Mouse (Mus musculus) adrenal gland, postnatal 10 days (tissue): ENCODE results near the gene Triobp. TPM values are rescaled to one million over a fixed set of nuclear protein-coding genes. Genes with fewer than 3 reads are reported as not detected.
A peak's percentile ranks its signal among the peaks of the same experiment; 100 is the strongest.

Source experiments
- DNase-seq: peaks from one replicate; pipeline ENCODE4 v3.0.0; 2021; ENCODE audit warnings: mixed read lengths
- total RNA-seq, 2 experiments: library from RNA; stranded (reverse); gene quantifications; 2 replicates each; pipeline ENCODE4 v1.2.3; 2021

Triobp gene
- total RNA-seq, 2 experiments from 2014 or later, result 87.8 to 88.2 TPM

DNA sequence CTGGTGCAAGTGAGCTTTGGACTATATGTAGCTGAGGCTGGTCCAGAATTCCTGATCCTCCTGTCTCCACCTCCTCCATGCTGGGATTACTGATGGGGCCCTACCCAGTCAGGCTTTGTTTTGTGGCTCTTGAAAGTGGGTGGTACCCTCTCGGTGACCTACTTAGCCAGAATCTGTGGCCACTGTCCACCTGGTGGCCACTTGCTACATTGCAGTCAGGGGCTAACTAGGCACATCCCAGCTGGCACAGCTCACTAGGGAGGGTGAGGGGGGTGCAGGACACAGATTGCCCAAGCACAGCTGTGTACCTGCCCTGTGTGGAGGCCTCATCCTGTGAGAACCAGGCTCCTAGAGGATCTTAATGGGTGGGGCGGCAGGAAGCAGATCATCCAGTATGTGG, 15.4 kb downstream of the Triobp start:
- peak; percentile 81 for DNase-seq

DNA sequence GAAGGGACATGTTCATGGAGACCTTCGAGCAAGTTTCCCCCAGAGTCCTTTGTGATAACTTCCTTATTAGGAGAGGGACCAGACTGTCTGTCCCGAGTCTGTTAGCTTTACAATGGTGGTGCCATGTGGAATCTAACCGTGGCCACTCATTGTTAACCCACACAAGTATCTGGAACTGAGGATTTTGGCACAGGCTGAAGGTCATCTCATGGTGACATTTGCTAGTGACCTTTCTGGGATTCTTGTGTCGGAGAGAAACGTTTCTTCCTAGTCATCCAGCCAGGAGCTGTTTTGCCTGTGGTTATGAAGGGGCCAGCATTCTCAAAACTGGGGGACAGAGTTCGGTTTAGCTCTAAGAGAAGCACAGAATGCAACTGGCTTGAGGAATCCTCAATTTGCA, 24.1 kb downstream of the Triobp start:
- DNase-seq, result peak; percentile 60

DNA sequence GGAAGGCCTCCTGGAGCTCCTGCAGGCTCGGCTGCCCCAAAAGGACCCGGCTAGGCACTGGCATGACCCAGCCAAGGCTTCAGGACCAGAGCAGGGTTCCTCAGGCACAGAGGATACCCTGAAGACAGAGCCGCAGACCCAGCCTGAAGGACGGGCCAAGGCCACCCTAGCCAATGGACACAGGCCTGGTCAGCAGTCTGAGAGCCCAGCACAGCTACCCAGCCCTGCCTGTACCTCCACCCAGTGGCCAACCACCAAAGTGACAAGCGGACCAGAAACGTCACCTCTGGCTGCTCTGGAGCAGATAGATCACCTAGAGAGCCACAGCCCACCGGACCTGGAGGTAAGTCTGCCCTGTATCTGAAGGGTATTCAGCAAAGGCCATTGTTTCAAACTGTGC, 26.4 kb downstream of the Triobp start:
- DNase-seq, result peak; percentile 75

DNA sequence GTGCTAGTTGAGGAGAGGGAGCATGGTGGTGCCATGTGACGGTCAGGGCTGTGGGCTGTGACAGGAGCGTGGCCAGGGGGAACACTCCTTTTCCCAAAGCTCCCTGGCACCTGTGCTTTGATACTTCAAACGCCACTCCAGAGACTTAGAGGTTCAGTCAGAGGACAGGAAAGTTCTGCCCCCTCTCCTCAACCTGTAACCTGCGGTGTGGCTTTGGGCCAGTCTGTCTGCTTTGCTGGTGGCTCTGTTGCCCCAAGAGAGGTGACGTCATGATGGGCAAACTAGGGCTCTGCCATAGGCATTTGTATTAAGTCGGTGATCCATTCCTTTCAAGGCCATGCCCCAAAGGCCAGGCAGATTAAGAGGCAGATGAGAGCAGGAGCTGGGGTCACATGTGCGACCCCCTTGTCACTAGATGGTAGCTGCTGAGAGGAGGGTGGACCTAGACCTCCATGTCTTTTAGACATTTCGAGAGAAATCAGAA, 30.2 kb downstream of the Triobp start:
- DNase-seq, result no peak

DNA sequence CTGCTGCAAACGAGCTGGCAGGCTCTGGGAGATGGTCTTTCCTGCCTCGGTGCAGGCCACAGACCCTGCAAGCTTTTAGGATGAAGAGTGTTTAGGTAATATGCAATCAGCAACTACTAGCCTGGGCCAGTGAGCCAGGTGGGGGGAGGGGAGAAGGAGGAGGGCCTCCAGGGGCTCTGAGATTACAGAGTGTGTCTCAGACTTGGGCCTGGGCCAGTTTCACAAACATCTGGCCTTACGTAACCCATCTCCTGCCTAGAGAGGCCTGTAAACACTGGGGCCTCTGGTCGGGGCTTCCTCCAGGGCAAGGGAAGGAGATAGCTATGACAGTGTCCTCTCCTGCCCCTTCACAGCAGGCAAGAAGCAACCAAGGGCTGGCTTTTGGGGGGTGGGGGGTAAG, 31.4 kb downstream of the Triobp start:
- peak; percentile 88 for DNase-seq

DNA sequence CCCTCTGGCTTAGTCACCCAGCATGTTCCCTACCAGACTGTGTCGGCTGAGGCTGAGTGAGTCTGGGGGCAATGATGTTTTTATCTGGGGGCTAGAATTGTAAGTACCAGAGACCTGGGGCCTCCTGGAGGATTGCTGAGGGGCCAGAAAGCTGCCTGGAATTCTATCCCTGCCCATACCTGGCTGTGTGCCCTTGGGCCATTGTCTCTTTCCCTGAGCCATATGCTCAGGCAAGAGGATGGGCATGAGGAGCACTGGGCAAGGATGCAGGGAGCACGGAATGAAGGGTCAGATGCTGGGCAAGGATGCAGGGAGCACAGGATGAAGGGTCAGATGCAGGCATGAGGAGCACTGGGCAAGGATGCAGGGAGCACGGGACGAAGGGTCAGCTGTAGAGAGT, 32.6 kb downstream of the Triobp start:
- DNase-seq, result no peak

DNA sequence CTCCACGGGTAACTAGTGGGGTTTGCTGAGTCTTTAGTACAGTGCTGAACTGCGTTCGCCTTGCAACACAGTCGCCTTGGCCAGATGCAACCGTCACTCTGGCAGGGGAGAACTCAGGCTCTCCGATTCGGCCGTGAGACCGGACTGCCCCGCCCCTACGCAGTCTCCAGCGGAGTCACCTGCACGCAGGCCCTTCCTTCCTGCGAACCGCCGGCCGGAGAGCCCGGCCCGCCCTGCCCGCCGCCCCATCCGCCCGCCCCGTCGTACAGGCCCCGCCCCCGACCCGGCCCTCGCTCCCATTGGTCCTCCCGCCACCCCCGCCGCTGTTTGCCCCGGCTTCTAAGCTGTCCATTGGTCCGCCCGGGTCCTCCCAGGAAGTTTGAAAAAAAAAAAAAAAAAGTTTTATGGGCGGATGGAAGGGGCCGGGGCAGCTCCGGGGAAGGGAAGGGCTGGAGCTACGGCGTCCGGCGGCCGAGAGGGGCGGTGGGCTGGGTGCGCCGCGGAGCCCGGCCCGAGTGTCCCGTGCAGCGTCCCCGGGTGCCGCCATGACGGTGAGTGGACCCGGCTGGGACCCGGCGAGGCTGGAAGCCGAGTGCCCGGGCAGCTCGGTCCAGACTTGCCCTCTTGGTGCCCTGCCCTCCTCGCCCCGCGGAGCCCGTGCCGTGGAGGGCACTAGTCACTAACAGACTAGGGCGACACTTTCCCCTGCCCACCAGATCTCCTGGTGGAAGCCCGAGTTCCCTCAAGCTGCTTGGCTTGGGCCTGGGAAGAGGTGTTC, 35.3 kb downstream of the Triobp start:
- peak; percentile 95 for DNase-seq

DNA sequence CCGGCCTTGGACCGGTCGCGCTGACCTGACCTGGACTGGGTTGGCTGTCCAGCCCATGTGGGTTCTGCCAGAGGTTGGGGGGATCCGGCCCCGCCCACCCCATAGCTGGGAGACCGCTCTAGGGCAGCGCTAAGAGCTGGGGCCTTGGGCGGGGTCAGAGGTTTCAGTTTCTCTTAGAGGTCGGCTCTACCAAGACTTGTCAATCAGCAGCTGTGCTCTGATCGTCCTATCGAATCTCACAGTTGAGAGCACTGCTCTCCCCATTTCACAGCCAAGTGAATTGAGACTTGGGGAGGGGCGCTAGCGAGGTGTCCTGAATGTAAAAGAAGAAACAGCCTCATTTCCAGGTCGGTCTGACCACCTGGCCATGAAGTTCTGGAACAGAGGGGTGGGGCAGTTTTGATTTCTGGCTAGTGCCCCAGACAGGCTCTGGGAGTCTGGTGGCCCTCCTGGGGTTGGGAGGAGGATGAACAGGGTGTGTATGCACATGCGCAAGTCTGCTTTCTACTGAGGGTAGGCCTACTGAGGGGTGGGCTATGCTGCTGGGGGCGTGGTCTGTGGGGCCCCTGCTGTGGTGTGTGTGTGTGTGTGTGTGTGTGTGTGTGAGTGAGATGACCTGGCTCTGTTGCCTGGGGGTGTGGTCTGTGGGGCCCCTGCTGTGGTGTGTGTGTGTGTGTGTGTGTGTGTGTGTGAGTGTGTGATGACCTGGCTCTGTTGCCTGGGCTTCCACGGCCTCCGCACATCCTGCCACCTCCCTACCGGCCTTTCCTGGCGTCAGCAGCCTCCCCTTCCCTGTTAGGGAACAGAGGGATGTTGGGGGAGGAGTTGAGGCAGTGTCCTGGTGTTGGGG, 36.1 kb downstream of the Triobp start:
- peak; percentile 69 for DNase-seq

DNA sequence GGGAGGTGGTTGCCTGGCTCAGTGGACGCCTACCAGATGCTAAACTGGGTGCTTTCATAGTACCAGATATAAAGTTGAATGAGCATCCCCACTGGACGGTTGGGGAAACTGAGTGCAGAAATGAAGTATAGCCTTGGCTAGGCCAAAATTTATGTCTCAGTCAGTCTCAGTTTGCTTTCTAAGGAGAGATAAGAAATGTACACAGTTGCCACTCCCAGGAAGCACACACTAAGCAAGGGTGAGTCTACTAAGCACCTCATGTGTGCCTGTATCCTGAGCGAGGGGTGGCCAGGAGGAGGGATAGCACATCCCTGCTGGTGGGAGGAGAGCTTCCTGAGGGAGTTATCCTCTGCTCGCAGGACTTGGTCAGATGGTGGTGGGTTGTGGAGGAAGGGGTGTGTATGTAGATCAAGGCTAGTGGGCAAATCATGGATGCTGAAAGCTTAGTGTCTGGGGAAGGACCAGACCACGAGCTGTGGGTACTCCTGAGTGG, 36.8 kb downstream of the Triobp start:
- no peak for DNase-seq

DNA sequence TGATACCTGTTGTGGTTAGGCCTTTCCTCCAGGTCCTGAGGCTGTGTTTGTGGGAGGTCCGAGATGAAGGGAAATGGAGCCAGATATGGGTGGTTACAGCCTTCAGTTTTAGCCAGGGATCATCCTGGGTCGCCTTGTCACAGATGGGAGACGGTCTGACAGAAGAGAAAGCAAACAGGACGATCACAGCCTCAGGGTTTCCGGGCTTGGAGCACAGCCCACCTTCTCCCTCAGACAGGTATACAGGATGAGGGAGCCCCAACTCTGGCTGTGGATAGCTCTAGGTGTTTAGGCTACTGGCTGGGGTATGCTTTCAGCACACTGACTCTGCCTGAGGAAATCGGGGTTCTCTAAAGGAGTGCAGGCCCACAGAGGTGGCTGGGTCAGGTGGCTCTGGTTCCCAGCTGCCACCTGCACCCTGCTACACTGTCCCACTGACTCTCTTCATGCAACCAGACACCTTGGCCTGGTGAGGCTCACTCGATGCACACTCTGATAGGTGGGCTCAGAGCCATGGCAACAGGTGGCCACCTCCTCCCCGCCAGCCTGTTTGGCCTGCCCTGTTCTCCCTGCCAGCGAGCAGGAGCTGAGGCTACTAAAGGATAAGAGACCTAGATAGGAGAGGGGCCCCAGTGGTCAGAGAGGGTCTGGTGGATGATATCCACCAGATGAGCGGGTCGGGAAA, 39.2 kb downstream of the Triobp start:
- no peak for DNase-seq

DNA sequence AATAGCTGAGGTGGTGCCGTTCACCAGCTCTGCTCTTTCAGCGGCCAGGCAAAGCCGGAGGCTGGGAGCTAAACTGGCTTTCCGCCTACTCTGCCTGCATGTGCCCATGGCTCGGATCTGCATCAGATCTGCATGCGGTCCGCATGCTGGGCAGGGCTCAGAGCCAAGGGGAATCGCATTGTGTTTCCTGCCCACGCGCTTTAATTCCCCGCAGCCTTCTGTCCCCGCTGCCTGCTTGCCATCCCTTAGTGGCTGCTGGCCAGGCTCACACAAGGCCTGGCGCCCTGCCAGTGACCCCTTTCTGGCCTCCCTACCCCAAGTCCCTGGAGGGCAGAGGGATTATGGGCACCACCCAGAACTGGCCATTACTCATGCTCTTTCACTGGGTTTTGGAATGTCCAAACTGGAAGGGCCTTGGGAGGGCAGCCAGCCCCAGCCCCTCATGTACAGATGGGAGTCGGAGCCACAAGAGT, 41.0 kb downstream of the Triobp start:
- peak; percentile 93 for DNase-seq

DNA sequence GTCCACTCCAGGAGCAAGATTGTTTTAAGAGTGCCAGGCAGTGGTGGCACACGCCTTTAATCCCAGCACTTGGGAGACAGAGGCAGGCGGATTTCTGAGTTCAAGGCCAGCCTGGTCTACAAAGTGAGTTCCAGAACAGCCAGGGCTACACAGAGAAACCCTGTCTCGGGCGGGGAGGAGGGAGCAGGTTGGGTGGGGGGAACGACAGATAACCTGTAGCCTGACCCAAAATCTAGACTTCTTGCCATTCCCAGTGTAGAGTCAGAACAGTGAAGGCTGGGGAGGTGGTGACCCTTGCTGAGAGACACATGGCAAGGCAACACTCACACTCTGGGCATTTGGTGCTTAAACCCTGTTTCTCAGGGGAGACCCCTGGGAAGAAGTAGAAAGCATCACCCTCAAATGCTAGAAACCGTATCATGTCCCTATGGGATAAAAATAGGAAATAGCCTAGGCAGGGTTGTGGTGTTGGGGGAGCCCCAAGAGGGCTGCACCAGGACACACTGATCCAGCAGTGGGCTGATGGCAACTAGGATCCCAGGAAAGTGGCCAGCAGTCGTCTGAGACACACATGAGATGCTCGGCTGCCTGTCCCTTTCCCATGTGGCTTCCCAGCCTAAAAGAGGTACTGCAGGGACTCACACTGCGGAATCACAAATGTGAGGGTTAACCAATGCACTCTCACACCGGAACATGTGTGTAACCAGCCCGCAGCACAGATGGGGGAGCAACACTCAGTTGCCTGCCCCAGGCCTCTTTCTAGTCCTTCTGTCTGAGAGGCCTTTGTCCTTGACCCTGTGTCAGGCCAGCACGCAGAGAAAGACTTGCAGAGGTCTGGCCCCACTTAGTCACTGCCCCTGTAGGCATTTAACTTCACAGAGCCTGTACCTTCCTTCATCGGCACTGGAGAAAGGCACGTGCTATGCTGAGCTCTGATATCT, 41.9 kb downstream of the Triobp start:
- no peak for DNase-seq

DNA sequence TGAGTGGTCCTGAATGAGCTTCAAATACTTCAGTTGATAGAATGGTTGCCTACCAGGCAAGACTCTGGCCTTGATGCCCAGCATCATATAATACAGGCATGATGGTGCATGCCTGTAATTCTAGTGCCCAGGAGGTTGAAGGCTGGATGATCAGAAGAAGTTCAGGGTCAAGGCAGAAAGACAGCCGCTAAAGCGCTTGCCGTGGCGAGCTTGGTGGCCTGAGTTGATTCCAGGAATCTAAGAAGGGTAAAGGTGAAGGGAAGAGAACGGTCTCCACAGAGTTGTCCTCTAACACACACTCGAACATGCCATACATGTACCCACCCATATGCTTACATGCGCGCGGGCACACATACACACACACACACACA, 42.6 kb downstream of the Triobp start:
- DNase-seq, result no peak

DNA sequence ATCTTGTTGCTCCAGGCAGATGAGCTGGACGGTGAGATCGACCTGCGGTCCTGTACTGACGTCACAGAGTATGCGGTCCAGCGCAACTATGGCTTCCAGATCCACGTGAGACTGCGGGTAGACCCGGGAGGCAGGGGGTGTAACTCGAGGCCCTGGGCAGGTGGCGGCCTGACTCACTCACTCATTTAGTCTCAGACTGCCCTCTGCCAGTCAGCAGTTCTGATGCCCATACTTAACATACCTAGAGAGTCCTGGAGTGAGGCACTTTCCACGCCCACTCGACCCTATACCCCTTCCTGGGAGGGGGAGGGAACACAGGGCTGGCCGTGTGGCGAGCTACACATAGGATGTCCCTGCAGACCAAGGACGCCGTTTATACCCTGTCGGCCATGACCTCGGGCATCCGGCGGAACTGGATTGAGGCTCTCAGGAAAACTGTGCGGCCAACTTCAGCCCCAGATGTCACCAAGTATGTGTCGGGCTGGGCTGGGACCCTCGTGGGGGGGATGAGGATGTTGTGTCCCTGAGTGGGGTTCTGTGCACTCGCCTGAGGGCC, 43.5 kb downstream of the Triobp start:
- DNase-seq, result no peak

DNA sequence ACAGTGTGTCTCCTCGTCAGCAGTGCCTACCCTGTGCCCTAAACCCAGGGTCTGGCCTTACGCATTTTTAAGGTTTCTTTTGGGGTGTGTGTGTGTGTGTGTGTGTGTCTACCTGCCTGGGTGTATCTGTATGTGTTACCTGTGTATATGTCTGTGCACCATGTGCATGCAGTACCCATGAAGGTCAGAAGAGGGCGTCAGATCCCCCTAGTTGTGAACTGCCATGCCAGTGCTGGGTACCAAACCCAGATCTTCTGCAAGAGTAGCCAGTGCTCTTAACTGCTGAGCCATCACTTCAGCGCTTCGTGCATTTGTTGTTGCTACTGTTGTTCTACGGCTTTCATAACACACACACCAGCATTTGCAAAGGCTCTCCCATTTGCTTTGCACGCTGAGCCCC, 44.7 kb downstream of the Triobp start:
- no peak for DNase-seq

DNA sequence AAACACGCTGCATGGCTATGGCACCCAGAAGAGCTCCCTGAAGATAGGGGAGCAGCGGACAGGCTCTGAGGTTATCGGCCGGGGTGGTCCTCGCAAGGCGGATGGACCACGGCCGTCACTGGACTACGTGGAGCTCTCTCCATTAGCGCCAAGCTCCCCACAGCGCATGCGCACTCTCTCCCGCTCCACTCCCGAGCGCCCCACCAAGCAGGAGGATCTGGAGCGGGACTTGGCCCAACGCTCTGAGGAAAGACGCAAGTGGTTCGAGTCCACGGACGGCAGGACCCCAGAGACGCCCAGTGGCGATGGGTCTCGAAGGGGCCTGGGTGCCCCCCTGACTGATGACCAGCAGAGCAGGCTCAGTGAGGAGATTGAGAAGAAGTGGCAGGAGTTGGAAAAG, 45.4 kb downstream of the Triobp start:
- DNase-seq, result no peak

DNA sequence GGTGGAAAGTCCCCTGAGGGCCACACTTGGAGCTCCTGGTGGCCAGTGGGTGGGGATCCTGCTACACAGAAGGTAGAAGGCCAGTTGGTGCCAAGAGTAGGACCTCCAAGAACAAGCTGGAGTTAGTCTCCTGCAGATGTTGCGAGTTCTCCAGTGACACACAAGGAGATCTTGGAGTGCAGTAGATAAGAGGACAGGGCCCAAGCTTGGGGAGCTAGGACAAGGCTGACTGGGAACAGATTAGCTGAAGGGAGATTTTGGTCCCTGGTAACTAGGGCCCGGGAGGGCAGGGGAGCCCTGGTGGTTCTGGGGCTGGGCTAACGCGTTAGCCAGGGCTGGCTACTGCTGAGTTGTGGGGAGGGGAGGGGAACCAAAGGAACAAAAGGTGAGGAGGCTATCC, 48.4 kb downstream of the Triobp start:
- no peak for DNase-seq

DNA sequence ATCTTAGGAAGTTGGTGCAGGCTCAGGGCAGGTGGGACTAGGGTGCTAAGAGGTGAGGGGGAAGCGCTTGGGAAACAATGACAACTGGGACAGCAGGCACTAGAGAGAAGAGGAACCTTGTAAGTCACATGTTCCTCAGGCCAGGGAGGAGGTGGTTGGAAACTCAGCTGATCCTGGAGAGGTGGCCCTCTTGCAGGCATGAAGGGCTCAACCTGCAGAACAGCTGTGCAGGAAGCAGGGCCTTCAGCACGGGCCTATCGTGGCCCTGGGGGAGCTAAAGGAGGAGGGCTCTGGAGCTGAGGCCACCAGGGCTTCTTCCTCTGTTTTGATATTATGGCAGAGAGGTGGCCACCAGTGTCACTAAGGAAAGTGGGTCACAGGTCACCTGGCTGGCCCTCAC, 49.1 kb downstream of the Triobp start:
- DNase-seq, result no peak

DNA sequence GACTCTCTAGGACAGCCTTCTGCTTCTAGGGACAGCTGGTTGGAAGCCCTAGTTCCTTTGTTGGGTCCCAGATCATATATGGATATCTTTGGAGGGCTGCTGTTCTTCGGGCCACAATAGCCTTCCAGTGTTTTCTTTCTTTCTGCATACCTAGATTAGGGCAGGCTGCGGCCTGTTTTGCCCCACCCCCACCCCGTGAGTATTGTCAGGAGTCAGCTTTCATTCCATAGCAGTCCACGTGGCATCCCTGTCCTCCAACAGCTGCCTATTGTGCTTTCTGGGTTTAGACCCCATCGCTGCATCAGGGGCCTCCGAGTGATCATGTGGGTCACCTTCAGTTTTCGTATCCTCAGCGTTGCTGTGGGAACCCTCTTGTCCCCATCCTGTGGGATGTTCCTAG, 50.8 kb downstream of the Triobp start:
- DNase-seq, result no peak

DNA sequence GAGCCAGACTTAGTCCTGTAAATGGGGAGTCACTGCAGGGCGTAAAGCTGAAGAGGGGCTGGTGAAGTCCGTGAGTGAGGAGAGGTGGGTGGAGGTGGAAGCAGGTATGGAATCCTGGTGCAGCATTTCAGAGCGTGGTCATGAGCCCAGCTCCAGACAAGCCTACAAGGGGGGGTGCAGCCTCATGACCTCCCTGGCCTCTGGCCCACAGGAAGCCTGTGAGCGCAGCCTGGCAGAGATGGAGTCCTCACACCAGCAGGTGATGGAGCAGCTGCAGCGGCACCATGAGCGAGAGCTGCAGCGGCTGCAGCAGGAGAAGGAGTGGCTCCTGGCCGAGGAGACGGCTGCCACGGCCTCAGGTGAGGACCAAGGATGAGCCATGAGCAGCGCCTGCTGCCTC, 52.1 kb downstream of the Triobp start:
- DNase-seq, result no peak

DNA sequence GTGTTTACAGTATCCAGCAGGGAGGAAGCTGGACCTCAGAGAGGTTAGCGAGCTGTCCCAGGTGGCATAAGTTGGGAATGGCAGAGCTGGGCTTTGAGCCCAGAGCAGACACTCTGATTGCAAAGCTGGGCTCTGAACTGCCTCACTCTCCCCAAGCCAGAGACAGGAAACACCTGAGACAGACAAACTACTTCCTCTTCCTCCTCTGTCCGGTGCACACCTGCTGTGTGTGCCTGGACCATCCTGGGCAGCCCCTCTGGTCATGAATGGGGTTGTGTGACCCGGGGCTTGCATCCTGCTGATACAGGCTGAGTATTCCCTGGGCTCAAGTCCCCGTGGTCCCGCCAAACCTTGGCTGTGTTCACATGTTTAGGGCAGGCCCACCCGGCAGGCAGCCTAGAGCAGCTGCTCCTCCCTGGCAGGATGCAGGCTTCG, 52.9 kb downstream of the Triobp start:
- no peak for DNase-seq
